Mouse (Mus musculus): ENCODE data around the gene Pih1d2. TPM values are rescaled to one million over a fixed set of nuclear protein-coding genes. Genes with fewer than 3 reads are reported as not detected.
"Not testable (repeated sequence)": the region's sequence is repeated elsewhere in the genome, so short reads cannot be mapped to it uniquely, and the experiment has no call there.

Pih1d2 gene
- polyA plus RNA-seq, 1 experiment from 2014 or later = 6.6 TPM

DNA sequence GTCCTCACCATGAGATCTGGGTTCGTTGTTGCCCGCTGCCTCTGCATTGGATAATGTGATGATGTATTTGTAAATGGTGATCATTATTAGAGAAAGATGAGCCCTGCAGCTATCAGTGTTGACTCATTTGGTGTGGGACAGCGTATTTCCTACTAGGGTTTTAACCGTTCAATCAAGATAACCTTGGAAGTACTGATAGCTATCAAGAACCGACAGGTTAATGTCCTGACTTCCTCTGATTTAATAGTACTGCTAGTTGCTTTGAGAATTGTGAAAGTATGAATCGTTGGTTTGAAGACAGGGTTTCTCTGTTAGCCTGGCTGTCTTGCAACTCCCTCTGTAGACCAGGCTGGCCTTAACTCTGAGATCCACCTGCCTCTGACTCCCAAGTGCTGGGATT, 12.8 kb upstream of the Pih1d2 start:
- ATAC-seq (ENCODE audit: low FRiP score) = no peak
- Histone ChIP-seq H3K4me1 (ENCODE audit: control insufficient read depth, insufficient read depth, low read length) (peaks cover 18% of the 10 kb centered on the region), H3K9me3 (ENCODE audit: control insufficient read depth, low read length) (no peaks in the 10 kb centered on the region), H3K27ac (ENCODE audit: low read depth, low read length) (no peak overlapping the region; the same call in 1 of the 2 replicates), H3K9ac (ENCODE audit: low read length) (peak overlapping the region; percentile 92), H3K36me3 (ENCODE audit: control insufficient read depth, insufficient read depth, low read length) (peaks cover 3% of the 10 kb centered on the region; the same call in 1 of the 2 replicates), H3K4me2 (peak overlapping the region; percentile 96), H3K27me3 (ENCODE audit: control insufficient read depth, insufficient read depth, low read length) (no peaks in the 10 kb centered on the region), H3K4me3 (ENCODE audit: low read depth, low read length) (peak overlapping the region; percentile 84)
- WGBS = 6% methylated on average over 6 of the region's 6 CpGs
- DNase-seq (ENCODE audit: low spot score, missing footprints) = peak; percentile 86

DNA sequence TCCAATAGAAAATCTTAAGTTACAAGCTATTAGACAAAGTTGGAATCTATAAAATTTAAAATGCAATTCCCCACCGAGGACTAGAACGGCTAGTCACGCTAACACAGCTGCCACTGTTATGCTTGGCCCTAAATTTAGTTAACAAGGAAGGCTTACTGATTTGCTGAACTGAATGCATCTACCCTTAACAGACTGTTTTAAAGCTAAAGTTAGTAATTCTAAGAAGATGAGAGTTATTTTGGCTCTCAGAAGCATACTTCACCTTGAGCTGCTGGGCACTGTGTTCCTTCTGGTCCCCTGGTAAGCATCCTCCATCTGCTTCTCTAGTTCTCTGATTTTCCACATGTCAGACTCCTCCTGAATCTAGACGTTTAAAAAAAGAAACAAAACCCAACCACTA, 5.0 kb upstream of the Pih1d2 start:
- H3K9ac ChIP-seq (ENCODE audit: low read length) = no peak overlapping the region
- ATAC-seq (ENCODE audit: low FRiP score) (no peak), DNase-seq (ENCODE audit: low spot score, missing footprints) (no peak)
- H3K36me3 ChIP-seq (ENCODE audit: control insufficient read depth, insufficient read depth, low read length) = peaks cover 21% of the 10 kb centered on the region
- no peak overlapping the region for H3K4me3 ChIP-seq (ENCODE audit: low read depth, low read length)
- peaks cover 7% of the 10 kb centered on the region for H3K4me1 ChIP-seq (ENCODE audit: control insufficient read depth, insufficient read depth, low read length)
- H3K27ac ChIP-seq (ENCODE audit: low read depth, low read length) = no peak overlapping the region
- no peaks in the 10 kb centered on the region for H3K27me3 ChIP-seq (ENCODE audit: control insufficient read depth, insufficient read depth, low read length)
- H3K4me2 ChIP-seq = no peak overlapping the region
- H3K9me3 ChIP-seq (ENCODE audit: control insufficient read depth, low read length) = no peaks in the 10 kb centered on the region
- 94% methylated on average over 4 of the region's 4 CpGs for WGBS

DNA sequence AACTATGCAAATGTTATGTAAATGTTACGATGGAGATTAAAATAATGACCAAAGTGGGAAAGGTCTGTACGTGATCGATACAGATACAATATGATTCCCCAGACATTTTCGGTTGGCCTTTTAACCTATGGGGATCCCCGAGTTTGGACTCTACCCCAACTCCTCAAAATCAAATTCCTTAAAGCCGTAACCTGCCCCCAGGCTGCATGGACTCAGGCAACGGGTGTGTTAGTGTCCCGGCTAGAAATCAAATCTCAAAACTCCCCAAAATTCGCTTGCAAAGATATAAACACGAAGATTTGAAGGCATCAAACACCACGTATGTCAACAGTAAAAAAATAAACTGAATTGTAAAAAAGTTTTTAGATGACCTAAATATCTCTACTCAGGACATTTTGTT, 960 bp upstream of the Pih1d2 start:
- ATAC-seq (ENCODE audit: low FRiP score) (no peak), DNase-seq (ENCODE audit: low spot score, missing footprints) (peak; percentile 79)
- Histone ChIP-seq H3K9me3 (ENCODE audit: control insufficient read depth, low read length) (no peaks in the 10 kb centered on the region), H3K9ac (ENCODE audit: low read length) (peak overlapping the region; percentile 93), H3K4me3 (ENCODE audit: low read depth, low read length) (peak overlapping the region; percentile 96), H3K27ac (ENCODE audit: low read depth, low read length) (no peak overlapping the region), H3K4me1 (ENCODE audit: control insufficient read depth, insufficient read depth, low read length) (peaks cover 7% of the 10 kb centered on the region), H3K4me2 (peak overlapping the region; percentile 61), H3K27me3 (ENCODE audit: control insufficient read depth, insufficient read depth, low read length) (no peaks in the 10 kb centered on the region), H3K36me3 (ENCODE audit: control insufficient read depth, insufficient read depth, low read length) (peaks cover 11% of the 10 kb centered on the region)
- WGBS = 42% methylated on average over 11 of the region's 11 CpGs

DNA sequence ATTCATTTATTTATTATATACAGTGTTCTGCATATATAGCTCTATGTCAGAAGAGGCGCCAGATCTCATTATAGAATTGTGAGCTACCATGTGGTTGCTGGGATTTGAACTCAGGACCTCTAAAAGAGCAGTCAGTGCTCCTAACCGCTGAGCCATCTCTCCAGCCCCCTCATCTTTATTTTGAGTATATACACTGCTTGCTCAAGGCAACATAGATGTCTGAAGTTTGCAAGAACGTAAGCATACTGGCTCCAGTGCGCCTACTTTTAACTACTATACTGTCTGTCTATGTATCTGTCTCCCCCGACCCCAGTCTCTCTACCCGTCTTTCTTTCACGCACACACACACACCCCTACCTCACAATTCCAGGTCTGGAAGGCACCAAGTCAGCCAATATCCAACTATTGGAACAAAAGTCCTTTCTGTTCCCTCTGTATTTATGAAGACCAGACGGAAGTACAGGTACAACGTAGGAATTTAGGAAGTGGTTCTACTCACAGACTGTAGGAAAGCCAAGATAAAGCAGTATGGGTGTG, 741 bp downstream of the Pih1d2 start:
- H3K27ac ChIP-seq (ENCODE audit: low read depth, low read length) = no peak overlapping the region
- ATAC-seq (ENCODE audit: low FRiP score) (no peak), DNase-seq (ENCODE audit: low spot score, missing footprints) (no peak)
- WGBS = 66% methylated on average over 9 of the region's 9 CpGs
- peak overlapping the region; percentile 61; the same call in 1 of the 2 replicates for H3K4me2 ChIP-seq
- H3K36me3 ChIP-seq (ENCODE audit: control insufficient read depth, insufficient read depth, low read length) = peaks cover 5% of the 10 kb centered on the region; the same call in 1 of the 2 replicates
- H3K9ac ChIP-seq (ENCODE audit: low read length) = no peak overlapping the region
- peaks cover 7% of the 10 kb centered on the region for H3K4me1 ChIP-seq (ENCODE audit: control insufficient read depth, insufficient read depth, low read length)
- no peaks in the 10 kb centered on the region for H3K9me3 ChIP-seq (ENCODE audit: control insufficient read depth, low read length)
- no peaks in the 10 kb centered on the region for H3K27me3 ChIP-seq (ENCODE audit: control insufficient read depth, insufficient read depth, low read length)
- H3K4me3 ChIP-seq (ENCODE audit: low read depth, low read length) = peak overlapping the region; percentile 96

DNA sequence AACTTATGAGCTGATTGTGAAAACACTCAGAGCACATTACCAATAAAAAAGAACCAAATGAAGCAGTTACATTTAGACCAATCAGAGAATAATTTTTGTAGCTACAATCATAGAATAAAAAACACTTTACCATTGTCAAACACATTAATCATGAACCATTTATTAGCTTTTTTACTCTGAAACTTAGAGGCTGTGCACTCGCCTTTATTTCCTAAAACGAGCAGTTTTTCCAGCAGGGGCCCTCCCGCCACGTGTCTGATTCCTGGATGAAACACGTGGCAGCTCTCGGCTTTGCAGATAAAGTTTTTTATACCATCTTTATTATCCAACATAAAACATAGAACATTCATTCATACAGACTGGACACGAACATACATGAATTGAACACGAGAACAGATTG, 13.8 kb downstream of the Pih1d2 start:
- not testable (repeated sequence) for ATAC-seq (ENCODE audit: low FRiP score); H3K36me3 ChIP-seq (ENCODE audit: control insufficient read depth, insufficient read depth, low read length); H3K9ac ChIP-seq (ENCODE audit: low read length); DNase-seq (ENCODE audit: low spot score, missing footprints); H3K4me1 ChIP-seq (ENCODE audit: control insufficient read depth, insufficient read depth, low read length); H3K27ac ChIP-seq (ENCODE audit: low read depth, low read length); H3K4me2 ChIP-seq; H3K4me3 ChIP-seq (ENCODE audit: low read depth, low read length); H3K27me3 ChIP-seq (ENCODE audit: control insufficient read depth, insufficient read depth, low read length); H3K9me3 ChIP-seq (ENCODE audit: control insufficient read depth, low read length)
- 95% methylated on average over 6 of the region's 8 CpGs for WGBS

DNA sequence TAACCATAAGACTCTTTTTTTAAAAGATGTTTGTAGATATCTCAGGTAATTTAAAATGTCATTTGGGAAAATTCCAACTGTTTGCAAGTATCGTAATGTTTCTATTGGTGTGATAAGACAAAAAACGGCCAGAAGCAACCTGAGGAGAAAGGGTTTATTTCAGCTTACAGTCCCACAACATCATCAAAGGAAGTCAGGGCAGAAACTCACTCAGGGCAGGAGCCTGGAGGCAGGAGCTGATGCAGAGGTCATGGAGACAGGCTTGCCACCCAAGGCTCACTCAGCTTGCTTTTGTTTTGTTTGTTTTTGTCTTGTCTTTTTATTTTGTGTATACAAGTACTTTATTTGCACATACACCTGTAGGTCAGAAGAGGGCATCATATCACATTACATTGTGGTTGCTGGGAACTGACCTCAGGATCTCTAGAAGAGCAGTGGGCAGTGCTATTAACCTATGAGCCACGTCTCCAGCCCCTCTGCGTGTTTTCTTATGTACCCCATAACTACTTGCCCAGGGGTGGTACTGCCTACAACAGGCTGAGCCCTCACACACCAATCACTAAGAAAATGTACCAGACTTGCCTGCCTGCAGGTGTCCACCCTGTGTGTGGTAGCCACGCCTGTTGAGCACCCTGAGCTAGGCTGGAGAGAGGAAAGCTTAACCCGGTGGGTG, 15.0 kb downstream of the Pih1d2 start:
- WGBS = 91% methylated on average over 6 of the region's 6 CpGs
- H3K27ac ChIP-seq (ENCODE audit: low read depth, low read length) = no peak overlapping the region

DNA sequence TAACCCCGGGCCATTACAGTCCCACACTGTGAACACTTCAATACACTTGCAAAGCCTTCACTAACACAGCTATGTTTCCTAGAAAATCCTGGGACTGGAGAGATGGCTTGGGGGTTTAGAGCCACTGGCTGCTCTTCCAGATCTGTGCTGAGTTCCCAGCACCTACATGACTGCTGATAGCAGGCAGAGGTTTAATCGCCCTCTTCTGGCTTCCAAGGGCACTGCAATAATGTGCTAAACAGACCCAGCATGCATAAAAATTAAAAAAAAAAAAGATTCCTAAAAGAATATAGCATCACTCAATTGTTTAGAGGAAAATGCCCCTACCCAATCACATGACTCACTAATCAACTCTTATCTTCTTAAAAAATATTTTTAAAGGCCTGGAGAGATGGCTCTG, 15.9 kb downstream of the Pih1d2 start:
- Histone ChIP-seq H3K9ac (ENCODE audit: low read length) (no peak overlapping the region), H3K27ac (ENCODE audit: low read depth, low read length) (no peak overlapping the region), H3K4me2 (no peak overlapping the region), H3K4me1 (ENCODE audit: control insufficient read depth, insufficient read depth, low read length) (no peaks in the 10 kb centered on the region), H3K9me3 (ENCODE audit: control insufficient read depth, low read length) (no peaks in the 10 kb centered on the region), H3K27me3 (ENCODE audit: control insufficient read depth, insufficient read depth, low read length) (no peaks in the 10 kb centered on the region), H3K36me3 (ENCODE audit: control insufficient read depth, insufficient read depth, low read length) (peaks cover 6% of the 10 kb centered on the region; the same call in 1 of the 2 replicates), H3K4me3 (ENCODE audit: low read depth, low read length) (no peak overlapping the region)
- ATAC-seq (ENCODE audit: low FRiP score) (no peak), DNase-seq (ENCODE audit: low spot score, missing footprints) (no peak)
- WGBS = 60% methylated on average over 2 of the region's 2 CpGs

More for the DNA sequence above, 15.0 kb downstream of the Pih1d2 start:
- Histone ChIP-seq H3K4me2 (no peak overlapping the region), H3K9me3 (ENCODE audit: control insufficient read depth, low read length) (no peaks in the 10 kb centered on the region), H3K4me1 (ENCODE audit: control insufficient read depth, insufficient read depth, low read length) (no peaks in the 10 kb centered on the region), H3K4me3 (ENCODE audit: low read depth, low read length) (no peak overlapping the region), H3K36me3 (ENCODE audit: control insufficient read depth, insufficient read depth, low read length) (peaks cover 4% of the 10 kb centered on the region; the same call in 1 of the 2 replicates), H3K9ac (ENCODE audit: low read length) (no peak overlapping the region), H3K27me3 (ENCODE audit: control insufficient read depth, insufficient read depth, low read length) (no peaks in the 10 kb centered on the region)
- ATAC-seq (ENCODE audit: low FRiP score) (no peak), DNase-seq (ENCODE audit: low spot score, missing footprints) (no peak)

DNA sequence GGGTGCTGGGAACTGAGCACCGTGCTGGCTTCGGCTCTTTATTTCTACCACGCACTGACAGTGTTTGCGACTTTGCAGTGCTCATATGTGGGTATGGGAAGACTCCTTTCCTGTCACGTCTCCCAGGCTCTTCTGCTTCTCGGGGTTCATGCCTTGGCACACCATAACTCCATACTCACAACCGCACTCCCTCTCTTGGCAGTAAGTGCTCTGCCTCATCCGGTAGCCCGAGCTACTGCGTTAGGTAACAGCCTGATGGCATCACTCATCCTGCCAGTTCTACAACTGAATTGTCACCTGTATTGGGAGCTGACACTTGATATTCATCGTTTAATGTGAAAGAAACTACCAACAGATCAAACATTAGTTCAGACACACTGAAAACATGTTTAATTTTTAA, 17.1 kb downstream of the Pih1d2 start:
- Histone ChIP-seq H3K9ac (ENCODE audit: low read length) (no peak overlapping the region), H3K4me2 (no peak overlapping the region), H3K36me3 (ENCODE audit: control insufficient read depth, insufficient read depth, low read length) (peaks cover 7% of the 10 kb centered on the region), H3K27me3 (ENCODE audit: control insufficient read depth, insufficient read depth, low read length) (no peaks in the 10 kb centered on the region), H3K4me3 (ENCODE audit: low read depth, low read length) (no peak overlapping the region), H3K9me3 (ENCODE audit: control insufficient read depth, low read length) (no peaks in the 10 kb centered on the region), H3K4me1 (ENCODE audit: control insufficient read depth, insufficient read depth, low read length) (no peaks in the 10 kb centered on the region), H3K27ac (ENCODE audit: low read depth, low read length) (no peak overlapping the region)
- ATAC-seq (ENCODE audit: low FRiP score) = no peak
- no peak for DNase-seq (ENCODE audit: low spot score, missing footprints)
- 94% methylated on average over 11 of the region's 11 CpGs for WGBS

DNA sequence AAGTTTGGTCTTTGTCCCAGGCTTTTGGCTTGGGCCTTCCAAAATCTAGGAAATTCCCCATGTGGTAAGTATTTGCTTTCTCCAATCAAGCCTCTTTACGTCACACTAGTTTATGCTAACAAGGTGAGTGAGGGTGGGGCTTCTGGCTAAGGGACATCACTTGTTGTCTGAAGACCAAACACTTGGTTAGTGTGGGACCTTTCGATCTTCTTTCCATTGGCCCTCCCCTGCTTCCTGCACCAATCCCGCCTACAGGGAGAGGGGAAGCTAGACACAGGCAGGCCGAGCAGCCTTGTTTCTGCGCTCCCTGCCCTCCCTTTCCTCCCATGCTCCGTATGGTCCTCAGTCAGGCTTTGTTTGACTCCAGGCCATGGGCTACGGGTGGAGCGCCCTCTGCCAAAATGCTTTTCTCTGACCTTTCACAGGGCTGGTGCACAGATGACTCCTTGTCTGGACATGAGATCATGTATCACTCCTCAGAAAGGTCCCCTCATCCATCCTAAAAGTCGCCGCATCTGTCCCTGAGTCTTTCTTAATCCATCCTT, 29.8 kb downstream of the Pih1d2 start:
- no peak overlapping the region for H3K27ac ChIP-seq (ENCODE audit: low read depth, low read length)
- no peak overlapping the region for H3K9ac ChIP-seq (ENCODE audit: low read length)
- H3K9me3 ChIP-seq (ENCODE audit: control insufficient read depth, low read length) = no peaks in the 10 kb centered on the region
- no peak for DNase-seq (ENCODE audit: low spot score, missing footprints)
- H3K4me2 ChIP-seq = no peak overlapping the region
- no peaks in the 10 kb centered on the region for H3K27me3 ChIP-seq (ENCODE audit: control insufficient read depth, insufficient read depth, low read length)
- no peak overlapping the region for H3K4me3 ChIP-seq (ENCODE audit: low read depth, low read length)
- 77% methylated on average over 10 of the region's 10 CpGs for WGBS
- H3K36me3 ChIP-seq (ENCODE audit: control insufficient read depth, insufficient read depth, low read length) = peaks cover 32% of the 10 kb centered on the region
- no peak for ATAC-seq (ENCODE audit: low FRiP score)
- no peaks in the 10 kb centered on the region for H3K4me1 ChIP-seq (ENCODE audit: control insufficient read depth, insufficient read depth, low read length)
